Mouse (Mus musculus): ENCODE results near the gene Fam189a1.

Fam189a1 gene

GRCm38 (mm10) chr7:64805100-64805499, 351.3 kb downstream of the Fam189a1 start:
- no peak for DNase-seq

- no peak for DNase-seq
Measured at GRCm38 (mm10) chr7:64795554-64795953, 360.8 kb downstream of the Fam189a1 start.

GRCm38 (mm10) chr7:64792031-64792430, 364.3 kb downstream of the Fam189a1 start:
- DNase-seq: peak; percentile 17

- DNase-seq: no peak
Measured at GRCm38 (mm10) chr7:64791145-64791544, 365.2 kb downstream of the Fam189a1 start.

GRCm38 (mm10) chr7:64785040-64785439, 371.3 kb downstream of the Fam189a1 start:
- no peak for DNase-seq

- no peak for DNase-seq
Measured at GRCm38 (mm10) chr7:64779501-64779900, 376.9 kb downstream of the Fam189a1 start.

GRCm38 (mm10) chr7:64776708-64777489, 379.5 kb downstream of the Fam189a1 start:
- DNase-seq: no peak

GRCm38 (mm10) chr7:64773465-64773864, 382.9 kb downstream of the Fam189a1 start:
- DNase-seq: no peak

- no peak for DNase-seq
Measured at GRCm38 (mm10) chr7:64770779-64771390, 385.5 kb downstream of the Fam189a1 start.

GRCm38 (mm10) chr7:64769768-64770167, 386.6 kb downstream of the Fam189a1 start:
- DNase-seq: no peak

GRCm38 (mm10) chr7:64765595-64765994, 390.8 kb downstream of the Fam189a1 start:
- no peak for DNase-seq

- no peak for DNase-seq
Measured at GRCm38 (mm10) chr7:64755141-64755540, 401.2 kb downstream of the Fam189a1 start.

GRCm38 (mm10) chr7:64754161-64754560, 402.2 kb downstream of the Fam189a1 start:
- no peak for DNase-seq

GRCm38 (mm10) chr7:64753678-64754077, 402.7 kb downstream of the Fam189a1 start:
- DNase-seq: no peak

GRCm38 (mm10) chr7:64752133-64752532, 404.2 kb downstream of the Fam189a1 start:
- no peak for DNase-seq

- DNase-seq: peak; percentile 52
Measured at GRCm38 (mm10) chr7:64751465-64751864, 404.9 kb downstream of the Fam189a1 start.

GRCm38 (mm10) chr7:64743610-64744009, 412.8 kb downstream of the Fam189a1 start:
- DNase-seq: no peak

- peak; percentile 74 for DNase-seq
Measured at GRCm38 (mm10) chr7:64741333-64742307, 414.8 kb downstream of the Fam189a1 start.

GRCm38 (mm10) chr7:64739131-64739530, 417.2 kb downstream of the Fam189a1 start:
- no peak for DNase-seq

GRCm38 (mm10) chr7:64729785-64730184, 426.6 kb downstream of the Fam189a1 start:
- peak; percentile 78 for DNase-seq

GRCm38 (mm10) chr7:64728816-64729215, 427.6 kb downstream of the Fam189a1 start:
- no peak for DNase-seq

- DNase-seq: peak; percentile 67
Measured at GRCm38 (mm10) chr7:64728181-64728591, 428.2 kb downstream of the Fam189a1 start.

All from cerebellum, adult 11 months (tissue).